Mouse (Mus musculus) forebrain, embryonic 11.5 days (tissue): Measurements from ENCODE around the gene Rcn3. TPM values are rescaled to one million over a fixed set of nuclear protein-coding genes. Genes with fewer than 3 reads are reported as not detected.

ENCODE experiments used
- ATAC-seq: fragments of 200-750 bp; cut with Nextera tagmentation; replicated peaks from 2 replicates; pipeline ENCODE4 v1.8.0; 2017; ENCODE audit warnings: moderate TSS enrichment; ENCODE audit not compliant: low FRiP score
- DNase-seq: peaks from one replicate; pipeline ENCODE4 v3.0.0-alpha.2; 2017; ENCODE audit warnings: low spot score
- H3K27ac ChIP-seq: fragments of 300-500 bp; sonication (generic); 2 replicates; pipeline ENCODE4 v1.5.1; 2014; ENCODE audit warnings: low read depth, low read length
- H3K27me3 ChIP-seq: fragments of 300-500 bp; sonication (generic); 2 replicates; pipeline ENCODE4 v1.6.1; 2014; ENCODE audit warnings: mild to moderate bottlenecking, low read length, mixed read lengths; ENCODE audit not compliant: control insufficient read depth, insufficient read depth
- H3K36me3 ChIP-seq: fragments of 300-500 bp; sonication (generic); 2 replicates; pipeline ENCODE4 v1.6.1; 2014; ENCODE audit warnings: mild to moderate bottlenecking, low read length, moderate library complexity, mixed read lengths; ENCODE audit not compliant: control insufficient read depth, insufficient read depth
- H3K4me1 ChIP-seq: fragments of 300-500 bp; sonication (generic); replicated peaks from 2 replicates; pipeline ENCODE4 v1.6.1; 2014; ENCODE audit warnings: low read length, mixed read lengths; ENCODE audit not compliant: control insufficient read depth, insufficient read depth
- H3K4me2 ChIP-seq: fragments of 300-500 bp; sonication (generic); 2 replicates; pipeline ENCODE4 v1.6.1; 2014; ENCODE audit warnings: low read depth, mild to moderate bottlenecking, low read length, moderate library complexity, mixed read lengths; ENCODE audit not compliant: severe bottlenecking
- H3K4me3 ChIP-seq: fragments of 300-500 bp; sonication (generic); 2 replicates; pipeline ENCODE4 v1.5.1; 2014; ENCODE audit warnings: low read depth, low read length
- H3K9ac ChIP-seq: fragments of 300-500 bp; sonication (generic); 2 replicates; pipeline ENCODE4 v1.6.1; 2014; ENCODE audit warnings: low read length
- H3K9me3 ChIP-seq: fragments of 300-500 bp; sonication (generic); 2 replicates; pipeline ENCODE4 v1.6.1; 2016; ENCODE audit warnings: low read length, mixed read lengths; ENCODE audit not compliant: control insufficient read depth
- WGBS: fragments of 180-500 bp; shearing (Covaris S2); extraction: QIAGEN DNeasy Blood & Tissue Kit; methylation state at CpG from one replicate; pipeline ENCODE4 v1.1.7; 2014; 5-methylcytosine and 5-hydroxymethylcytosine counted together
- polyA plus RNA-seq: library from polyadenylated mRNA; unstranded; fragments of >200 nt; fragmentation: Nextera tagmentation; extraction: Ambion mirVana; gene quantifications from 2 replicates; pipeline ENCODE4 v1.2.1, GENCODE M21; 2014

Rcn3 gene
- polyA plus RNA-seq, 1 experiment from 2014 or later: 110 TPM

DNA sequence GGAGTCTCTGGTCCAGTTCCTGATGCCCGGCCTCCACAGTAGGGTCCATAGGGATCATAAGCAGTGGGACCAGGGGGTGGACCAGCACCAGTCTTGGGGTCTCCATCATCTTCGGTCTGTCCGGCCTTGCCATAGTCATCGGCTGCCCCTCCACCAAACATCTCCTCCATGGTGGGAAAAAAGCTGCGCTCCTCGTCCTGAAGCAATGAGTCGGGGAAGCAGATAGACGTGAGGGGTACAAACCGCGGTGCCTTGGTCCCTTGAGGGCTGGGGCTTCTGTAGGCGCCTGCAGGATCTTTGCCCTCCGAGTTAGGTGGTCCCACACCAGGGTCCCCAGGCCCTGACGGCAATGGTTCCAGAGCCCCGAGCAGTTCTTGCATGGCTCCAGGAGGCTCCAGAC, 44.5 kb downstream of the Rcn3 start:
- H3K9ac ChIP-seq: no peak overlapping the region
- peaks cover 4% of the 10 kb centered on the region; the same call in 1 of the 2 replicates for H3K4me1 ChIP-seq
- WGBS: 96% methylated on average over 14 of the region's 14 CpGs
- ATAC-seq (no peak), DNase-seq (no peak)
- no peak overlapping the region for H3K27ac ChIP-seq
- no peak overlapping the region for H3K4me2 ChIP-seq
- no peaks in the 10 kb centered on the region for H3K9me3 ChIP-seq
- H3K4me3 ChIP-seq: no peak overlapping the region
- H3K27me3 ChIP-seq: no peaks in the 10 kb centered on the region
- peaks cover 62% of the 10 kb centered on the region for H3K36me3 ChIP-seq

DNA sequence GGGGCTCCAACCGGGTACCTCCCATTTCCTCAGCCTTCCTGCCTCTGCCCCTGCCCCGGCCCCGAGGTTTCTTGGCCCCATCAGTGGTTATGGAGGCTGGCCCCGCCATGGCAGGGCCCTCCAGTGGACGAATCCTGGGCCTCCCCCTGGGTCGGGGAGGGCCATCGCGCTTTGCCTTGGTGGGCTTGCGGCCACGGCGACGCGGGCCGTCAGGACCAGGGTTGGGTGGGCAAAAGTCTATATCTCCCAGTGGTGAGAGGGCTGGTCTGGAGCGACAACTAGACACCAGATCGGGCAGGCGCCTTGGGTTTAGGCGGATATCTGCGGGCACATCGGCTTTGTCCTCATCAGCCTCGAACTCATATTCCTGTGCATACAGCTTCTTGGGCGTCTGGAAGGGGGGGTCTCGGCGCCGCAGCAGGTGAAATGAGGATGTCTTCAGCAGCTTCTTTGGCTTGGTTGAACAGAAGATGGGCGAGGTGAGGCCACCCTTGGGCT, 45.1 kb downstream of the Rcn3 start:
- Histone ChIP-seq H3K9me3 (no peaks in the 10 kb centered on the region), H3K4me3 (no peak overlapping the region), H3K4me1 (peaks cover 4% of the 10 kb centered on the region; the same call in 1 of the 2 replicates), H3K27me3 (no peaks in the 10 kb centered on the region), H3K4me2 (no peak overlapping the region), H3K9ac (no peak overlapping the region), H3K36me3 (peaks cover 64% of the 10 kb centered on the region), H3K27ac (no peak overlapping the region)
- 94% methylated on average over 26 of the region's 26 CpGs for WGBS
- DNase-seq (no peak), ATAC-seq (no peak)

DNA sequence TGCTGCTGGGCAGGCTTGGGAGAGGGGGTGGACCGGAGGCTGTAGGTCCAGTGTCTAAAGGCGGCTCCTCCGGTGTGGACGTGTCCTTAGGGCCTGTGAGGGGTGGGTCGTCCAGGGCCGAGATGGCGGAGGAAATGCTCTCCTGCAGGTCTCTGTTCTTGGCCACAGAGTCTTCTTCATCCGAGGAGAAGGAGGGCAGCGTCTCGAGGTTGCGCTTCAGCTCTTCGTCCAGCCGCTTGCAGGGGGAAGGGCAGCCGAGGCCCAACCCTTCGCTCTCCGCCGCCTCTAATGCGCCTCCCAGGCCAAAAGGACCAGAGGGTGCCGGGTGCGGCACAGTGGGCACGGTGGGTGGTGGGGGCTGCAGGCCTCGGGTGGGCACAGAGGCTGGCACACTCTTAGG, 46.3 kb downstream of the Rcn3 start:
- H3K27ac ChIP-seq: no peak overlapping the region

DNA sequence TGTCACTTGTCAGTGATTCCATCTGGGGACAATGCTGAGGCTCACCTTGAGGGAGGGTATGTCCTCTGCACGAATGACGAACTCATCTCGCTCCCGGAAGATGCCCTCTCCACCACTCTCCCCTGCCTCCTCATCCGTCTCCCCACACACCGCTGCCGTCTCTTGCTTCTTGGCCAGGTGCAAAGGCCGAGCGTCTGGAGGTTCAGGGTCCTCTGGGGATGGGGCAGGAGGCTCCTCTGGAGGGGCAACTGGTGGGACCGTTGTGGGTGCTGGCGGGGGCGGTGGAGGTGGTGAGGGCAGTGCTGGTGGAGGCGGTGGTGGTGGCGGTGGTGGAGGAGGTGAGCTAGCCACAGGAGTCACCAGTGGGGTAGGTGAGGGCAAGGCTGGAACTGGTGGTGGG, 48.7 kb downstream of the Rcn3 start:
- no peak overlapping the region for H3K9ac ChIP-seq
- 96% methylated on average over 14 of the region's 14 CpGs for WGBS
- no peaks in the 10 kb centered on the region for H3K9me3 ChIP-seq
- no peak overlapping the region for H3K27ac ChIP-seq
- no peak overlapping the region for H3K4me2 ChIP-seq
- peaks cover 50% of the 10 kb centered on the region for H3K36me3 ChIP-seq
- H3K27me3 ChIP-seq: no peaks in the 10 kb centered on the region
- ATAC-seq (no peak), DNase-seq (peak; percentile 56)
- no peak overlapping the region for H3K4me3 ChIP-seq
- no peaks in the 10 kb centered on the region for H3K4me1 ChIP-seq

More for the DNA sequence above, 46.3 kb downstream of the Rcn3 start:
- ATAC-seq (no peak), DNase-seq (no peak)
- Histone ChIP-seq H3K4me2 (no peak overlapping the region), H3K9me3 (no peaks in the 10 kb centered on the region), H3K27me3 (no peaks in the 10 kb centered on the region), H3K36me3 (peaks cover 66% of the 10 kb centered on the region), H3K9ac (no peak overlapping the region), H3K4me3 (no peak overlapping the region), H3K4me1 (no peaks in the 10 kb centered on the region)
- WGBS: 91% methylated on average over 22 of the region's 22 CpGs

DNA sequence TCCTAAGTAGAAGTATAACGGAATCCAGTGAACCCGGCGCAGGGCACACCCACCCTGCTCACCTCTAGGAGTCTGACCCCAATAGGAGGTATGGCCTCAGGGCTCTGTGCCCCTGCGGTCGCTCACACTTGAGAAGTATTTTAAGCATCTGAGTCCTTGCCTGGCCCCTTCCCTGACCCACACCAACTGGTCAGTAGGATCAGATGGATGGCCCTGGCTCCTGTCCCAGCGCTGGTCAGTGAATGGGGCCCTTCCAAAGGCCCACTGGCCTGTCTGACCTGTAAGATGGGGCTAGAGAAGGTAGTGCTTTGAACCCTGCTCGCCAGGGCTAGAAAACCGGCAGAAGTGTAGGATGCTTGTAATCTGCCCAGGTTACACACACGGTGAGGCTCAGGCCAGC, 51.2 kb downstream of the Rcn3 start:
- H3K4me2 ChIP-seq: no peak overlapping the region
- no peak for DNase-seq
- ATAC-seq: no peak
- no peaks in the 10 kb centered on the region for H3K4me1 ChIP-seq
- no peak overlapping the region for H3K27ac ChIP-seq
- no peaks in the 10 kb centered on the region for H3K9me3 ChIP-seq
- 92% methylated on average over 9 of the region's 9 CpGs for WGBS
- peaks cover 38% of the 10 kb centered on the region for H3K36me3 ChIP-seq
- no peak overlapping the region for H3K4me3 ChIP-seq
- no peaks in the 10 kb centered on the region for H3K27me3 ChIP-seq
- no peak overlapping the region for H3K9ac ChIP-seq

DNA sequence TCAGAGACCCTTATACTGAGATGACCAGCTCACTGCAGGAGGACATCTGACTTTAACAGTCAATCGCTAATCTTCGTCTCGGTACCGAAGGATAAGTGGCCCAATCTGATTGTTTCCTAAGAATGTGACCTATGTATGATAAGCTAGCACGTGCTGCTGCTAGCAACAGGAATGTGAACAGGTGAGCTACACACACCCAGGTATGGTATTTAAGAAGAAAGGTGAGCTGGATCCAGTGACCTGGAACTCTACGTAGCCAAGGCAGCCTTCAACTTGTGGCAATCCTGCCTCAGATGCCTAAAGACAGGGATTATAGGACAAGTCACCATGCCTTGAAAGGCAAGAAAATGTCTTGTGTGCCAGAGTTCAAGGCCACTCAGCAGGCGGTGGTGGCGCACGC, 53.6 kb downstream of the Rcn3 start:
- DNase-seq: no peak
- ATAC-seq: no peak
- WGBS: 94% methylated on average over 9 of the region's 9 CpGs

DNA sequence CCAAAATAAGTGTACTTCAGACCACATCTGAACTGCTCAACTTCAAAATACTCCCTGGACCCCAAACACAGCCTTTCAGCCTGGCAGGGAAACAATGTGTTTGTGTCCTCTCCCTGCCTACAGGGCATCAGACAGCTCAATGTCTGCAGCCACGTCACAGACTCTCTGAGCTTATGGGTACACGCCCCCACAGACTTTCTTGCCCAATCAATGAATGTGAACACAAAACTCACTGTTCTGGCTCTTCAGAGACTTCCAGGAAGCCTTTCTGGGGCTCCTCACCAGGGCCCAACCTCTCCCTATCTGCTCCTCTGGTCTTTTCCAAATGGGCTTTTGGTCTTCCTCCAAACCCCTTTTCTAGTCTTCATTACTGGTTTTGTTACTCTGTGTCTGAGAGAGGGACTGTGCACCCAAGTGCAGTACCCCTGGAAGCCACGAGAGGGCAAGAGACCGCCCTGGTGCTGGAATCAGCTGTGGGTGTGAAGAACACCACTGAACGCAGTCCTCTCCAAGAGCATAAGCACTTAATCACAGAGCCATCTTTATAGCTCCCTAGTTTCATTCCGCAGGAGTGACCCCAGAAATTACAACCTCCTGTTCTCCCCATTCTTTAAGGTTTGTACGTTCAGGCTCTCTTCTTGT, 54.2 kb downstream of the Rcn3 start:
- WGBS: 74% methylated on average over 7 of the region's 7 CpGs
- ATAC-seq (no peak), DNase-seq (peak; percentile 77)
- peaks cover 45% of the 10 kb centered on the region for H3K36me3 ChIP-seq
- H3K4me3 ChIP-seq: no peak overlapping the region
- no peaks in the 10 kb centered on the region for H3K9me3 ChIP-seq
- no peak overlapping the region for H3K9ac ChIP-seq
- no peak overlapping the region for H3K27ac ChIP-seq
- H3K27me3 ChIP-seq: no peaks in the 10 kb centered on the region
- no peaks in the 10 kb centered on the region for H3K4me1 ChIP-seq
- no peak overlapping the region for H3K4me2 ChIP-seq

More for the DNA sequence above, 53.6 kb downstream of the Rcn3 start:
- no peaks in the 10 kb centered on the region for H3K27me3 ChIP-seq
- H3K4me2 ChIP-seq: no peak overlapping the region
- no peaks in the 10 kb centered on the region for H3K4me1 ChIP-seq
- no peaks in the 10 kb centered on the region for H3K9me3 ChIP-seq
- no peak overlapping the region for H3K9ac ChIP-seq
- no peak overlapping the region for H3K4me3 ChIP-seq
- no peak overlapping the region for H3K27ac ChIP-seq
- peaks cover 42% of the 10 kb centered on the region for H3K36me3 ChIP-seq

DNA sequence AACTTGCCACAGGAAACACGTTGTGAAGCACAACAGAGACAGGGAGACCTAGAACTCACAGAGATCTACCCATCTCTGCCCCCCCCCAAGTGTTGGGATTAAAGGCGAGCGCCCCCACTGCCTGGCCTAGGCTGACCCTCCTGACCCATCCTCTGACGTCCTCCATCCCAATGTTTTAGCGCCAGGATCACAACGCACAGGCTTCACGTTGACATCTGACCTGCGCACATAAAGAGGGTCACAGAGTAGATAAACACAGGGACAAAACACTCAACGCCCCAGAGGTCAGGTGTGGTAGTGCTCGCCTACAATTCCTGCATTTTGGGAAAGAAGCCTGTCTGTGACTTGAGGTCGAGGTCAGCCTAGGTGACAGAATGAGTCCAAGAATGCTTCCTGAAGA, 55.3 kb downstream of the Rcn3 start:
- peaks cover 46% of the 10 kb centered on the region for H3K36me3 ChIP-seq
- H3K9ac ChIP-seq: no peak overlapping the region
- H3K27me3 ChIP-seq: no peaks in the 10 kb centered on the region

DNA sequence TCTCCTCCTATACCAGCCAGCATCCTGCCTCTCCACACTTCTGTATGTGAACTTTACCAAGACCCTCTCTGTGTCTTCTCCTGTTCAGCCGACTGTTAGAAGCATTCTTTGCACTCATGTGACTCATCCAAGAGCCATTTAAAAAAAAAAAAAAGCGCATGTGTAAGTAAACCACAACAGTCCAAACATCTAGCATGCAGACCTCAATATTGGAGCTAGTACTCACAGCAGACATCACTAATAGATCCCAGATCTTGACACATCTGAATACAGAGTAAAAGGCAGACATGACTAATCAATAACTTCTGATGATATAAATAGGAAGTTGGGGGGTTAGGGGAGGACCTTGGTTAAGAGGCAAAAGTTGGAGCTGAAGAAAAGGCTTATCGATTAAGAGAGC, 56.4 kb downstream of the Rcn3 start:
- Histone ChIP-seq H3K9me3 (no peaks in the 10 kb centered on the region), H3K36me3 (peaks cover 49% of the 10 kb centered on the region), H3K4me3 (no peak overlapping the region), H3K4me2 (no peak overlapping the region), H3K4me1 (no peaks in the 10 kb centered on the region), H3K9ac (no peak overlapping the region), H3K27ac (no peak overlapping the region), H3K27me3 (no peaks in the 10 kb centered on the region)
- ATAC-seq: no peak
- no peak for DNase-seq
- WGBS: 92% methylated on average over 3 of the region's 3 CpGs

More for the DNA sequence above, 55.3 kb downstream of the Rcn3 start:
- ATAC-seq (no peak), DNase-seq (no peak)
- Histone ChIP-seq H3K27ac (no peak overlapping the region), H3K9me3 (no peaks in the 10 kb centered on the region), H3K4me2 (no peak overlapping the region), H3K4me3 (no peak overlapping the region), H3K4me1 (no peaks in the 10 kb centered on the region)
- WGBS: 93% methylated on average over 11 of the region's 11 CpGs
